Mouse (Mus musculus): ENCODE data around the gene Ints11. TPM values are rescaled to one million over a fixed set of nuclear protein-coding genes. Genes with fewer than 3 reads are reported as not detected.

The Ints11 gene
- 1.9 TPM for polyA plus RNA-seq (2014; fragmentation: Illumina TruSeq; extraction: RNeasy Lipid Tissue Mini Kit (QIAGEN cat#74804); ENCODE audit: low read depth, low replicate concordance)

DNA sequence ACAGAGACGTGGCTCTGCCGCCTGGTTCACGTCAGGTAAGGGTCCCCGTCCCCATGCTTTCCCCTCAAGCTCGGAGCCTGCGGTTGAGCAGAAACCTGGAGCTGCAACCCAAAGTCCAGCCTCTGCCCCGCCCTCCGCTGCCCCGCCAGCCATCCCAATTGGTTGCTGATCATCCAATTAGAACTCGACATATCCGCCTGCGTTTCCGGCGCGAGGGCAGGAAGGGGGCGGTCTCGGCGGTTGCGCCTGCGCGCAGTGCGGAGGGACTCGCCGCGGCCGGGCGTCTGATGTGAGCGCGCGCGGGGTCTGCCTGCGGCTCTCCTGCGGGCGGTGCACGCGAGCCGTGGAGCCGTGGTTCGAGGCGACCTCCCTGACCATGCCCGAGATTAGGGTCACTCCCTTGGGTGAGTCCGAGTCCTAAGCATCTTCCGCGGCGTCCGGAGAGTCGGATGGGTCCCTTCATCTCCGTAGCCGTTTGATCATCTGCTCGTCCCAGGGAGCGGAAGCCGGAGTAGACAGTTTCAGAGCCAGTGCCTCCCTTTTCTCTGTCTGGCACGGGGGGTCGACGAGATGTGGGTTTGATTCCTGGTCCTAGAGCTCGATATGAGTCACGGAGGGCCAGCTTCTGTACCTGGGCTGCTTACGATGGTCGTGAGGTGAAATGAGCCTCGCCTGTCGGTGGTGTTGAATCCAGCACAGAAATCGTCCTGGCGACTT is at the start of gene Ints11, which contains the start of gene Cptp:
TSS of gene Ints11 (plus strand) at position 230 of the 717 bp plus-strand sequence.
TSS of gene Cptp (minus strand) at position 124 of the 717 bp plus-strand sequence.

DNA sequence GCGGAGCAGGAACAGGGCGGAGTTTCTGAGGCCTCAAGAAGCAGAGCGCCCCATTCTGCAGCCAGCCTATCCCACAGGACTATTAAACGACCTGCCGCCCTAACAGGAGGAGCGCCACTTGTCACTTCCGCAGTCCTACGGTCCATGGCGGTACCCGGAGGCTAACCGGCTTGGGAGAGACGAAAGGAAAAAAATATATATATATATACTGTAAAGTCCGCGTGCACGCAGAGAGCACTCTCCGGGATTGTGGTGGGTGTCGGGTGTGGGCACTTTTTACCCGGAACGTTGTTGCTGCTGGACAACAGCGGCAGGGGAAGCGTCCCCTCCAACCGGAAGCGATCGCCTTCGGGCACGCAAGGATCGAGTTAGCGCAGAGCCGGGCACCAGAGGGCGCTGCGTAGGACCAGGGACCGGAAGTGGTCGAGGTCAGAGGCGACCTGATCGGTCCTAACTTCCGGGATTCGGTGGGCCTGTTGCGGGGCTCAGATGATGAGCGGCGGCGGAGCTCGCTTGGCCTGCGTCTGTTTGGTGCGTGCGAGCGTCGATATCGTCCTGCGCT is 38.1 kb upstream of the Ints11 start, which contains the start of gene Aurkaip1:
TSS of gene Aurkaip1 (plus strand) at position 68 of the 562 bp plus-strand sequence.

GRCm38 (mm10) chr4:155839483-155839910 is 29.8 kb upstream of the Ints11 start, which contains the start of gene Mxra8:
Gene Mxra8 (plus strand): TSS chr4:155839680.

GRCm38 (mm10) chr4:155846871-155847578 is 22.3 kb upstream of the Ints11 start, which contains the start of gene Dvl1:
Gene Dvl1 (plus strand): TSS chr4:155847402.

GRCm38 (mm10) chr4:155863001-155863400 is 6.3 kb upstream of the Ints11 start, which contains the start of gene Tas1r3:
Gene Tas1r3 (minus strand): TSS chr4:155863362.

GRCm38 (mm10) chr4:155891551-155892001 is 22.2 kb downstream of the Ints11 start, which contains the start of the genes Pusl1 and Acap3:
Gene Pusl1 (minus strand): TSS chr4:155891781.
Gene Acap3 (plus strand): TSS chr4:155891822.

Other genes starting within 250 kb of the Ints11 start
- 57.7 TPM for gene Cdk11b, start 244.7 kb upstream of the Ints11 start, polyA plus RNA-seq (2014; fragmentation: Illumina TruSeq; extraction: RNeasy Lipid Tissue Mini Kit (QIAGEN cat#74804); ENCODE audit: low read depth, low replicate concordance)
- not detected for gene Gm10563, start 224.1 kb upstream of the Ints11 start, polyA plus RNA-seq (2014; fragmentation: Illumina TruSeq; extraction: RNeasy Lipid Tissue Mini Kit (QIAGEN cat#74804); ENCODE audit: low read depth, low replicate concordance)
- 0.61 TPM for gene Mmp23, start 216.2 kb upstream of the Ints11 start, polyA plus RNA-seq (2014; fragmentation: Illumina TruSeq; extraction: RNeasy Lipid Tissue Mini Kit (QIAGEN cat#74804); ENCODE audit: low read depth, low replicate concordance)
- gene Mib2, start 200.3 kb upstream of the Ints11 start, polyA plus RNA-seq (2014; fragmentation: Illumina TruSeq; extraction: RNeasy Lipid Tissue Mini Kit (QIAGEN cat#74804); ENCODE audit: low read depth, low replicate concordance), result 0.73 TPM
- not detected for gene Fndc10, start 175.2 kb upstream of the Ints11 start, polyA plus RNA-seq (2014; fragmentation: Illumina TruSeq; extraction: RNeasy Lipid Tissue Mini Kit (QIAGEN cat#74804); ENCODE audit: low read depth, low replicate concordance)
- 74.9 TPM for gene Ssu72, start 164.7 kb upstream of the Ints11 start, polyA plus RNA-seq (2014; fragmentation: Illumina TruSeq; extraction: RNeasy Lipid Tissue Mini Kit (QIAGEN cat#74804); ENCODE audit: low read depth, low replicate concordance)
- gene Tmem240, start 134.7 kb upstream of the Ints11 start, polyA plus RNA-seq (2014; fragmentation: Illumina TruSeq; extraction: RNeasy Lipid Tissue Mini Kit (QIAGEN cat#74804); ENCODE audit: low read depth, low replicate concordance), result not detected
- gene Atad3a, start 108.5 kb upstream of the Ints11 start, polyA plus RNA-seq (2014; fragmentation: Illumina TruSeq; extraction: RNeasy Lipid Tissue Mini Kit (QIAGEN cat#74804); ENCODE audit: low read depth, low replicate concordance), result 5.9 TPM
- 3.3 TPM for gene Vwa1, start 94.8 kb upstream of the Ints11 start, polyA plus RNA-seq (2014; fragmentation: Illumina TruSeq; extraction: RNeasy Lipid Tissue Mini Kit (QIAGEN cat#74804); ENCODE audit: low read depth, low replicate concordance)
- gene Tmem88b, start 83.7 kb upstream of the Ints11 start, polyA plus RNA-seq (2014; fragmentation: Illumina TruSeq; extraction: RNeasy Lipid Tissue Mini Kit (QIAGEN cat#74804); ENCODE audit: low read depth, low replicate concordance), result 2.2 TPM
- gene Ankrd65, start 79.1 kb upstream of the Ints11 start, polyA plus RNA-seq (2014; fragmentation: Illumina TruSeq; extraction: RNeasy Lipid Tissue Mini Kit (QIAGEN cat#74804); ENCODE audit: low read depth, low replicate concordance), result not detected
- 87.6 TPM for gene Mrpl20, start 66.7 kb upstream of the Ints11 start, polyA plus RNA-seq (2014; fragmentation: Illumina TruSeq; extraction: RNeasy Lipid Tissue Mini Kit (QIAGEN cat#74804); ENCODE audit: low read depth, low replicate concordance)
- 37.9 TPM for gene Ccnl2, start 57.1 kb upstream of the Ints11 start, polyA plus RNA-seq (2014; fragmentation: Illumina TruSeq; extraction: RNeasy Lipid Tissue Mini Kit (QIAGEN cat#74804); ENCODE audit: low read depth, low replicate concordance)
- gene Aurkaip1, start 38.3 kb upstream of the Ints11 start, polyA plus RNA-seq (2014; fragmentation: Illumina TruSeq; extraction: RNeasy Lipid Tissue Mini Kit (QIAGEN cat#74804); ENCODE audit: low read depth, low replicate concordance), result 6.3 TPM
- gene Mxra8, start 29.9 kb upstream of the Ints11 start, polyA plus RNA-seq (2014; fragmentation: Illumina TruSeq; extraction: RNeasy Lipid Tissue Mini Kit (QIAGEN cat#74804); ENCODE audit: low read depth, low replicate concordance), result 43.1 TPM
- 3.0 TPM for gene Dvl1, start 22.1 kb upstream of the Ints11 start, polyA plus RNA-seq (2014; fragmentation: Illumina TruSeq; extraction: RNeasy Lipid Tissue Mini Kit (QIAGEN cat#74804); ENCODE audit: low read depth, low replicate concordance)
- gene Tas1r3, start 6.2 kb upstream of the Ints11 start, polyA plus RNA-seq (2014; fragmentation: Illumina TruSeq; extraction: RNeasy Lipid Tissue Mini Kit (QIAGEN cat#74804); ENCODE audit: low read depth, low replicate concordance), result not detected
- 6.4 TPM for gene Cptp, start 106 bp upstream of the Ints11 start, polyA plus RNA-seq (2014; fragmentation: Illumina TruSeq; extraction: RNeasy Lipid Tissue Mini Kit (QIAGEN cat#74804); ENCODE audit: low read depth, low replicate concordance)
- 1.4 TPM for gene Pusl1, start 22.2 kb downstream of the Ints11 start, polyA plus RNA-seq (2014; fragmentation: Illumina TruSeq; extraction: RNeasy Lipid Tissue Mini Kit (QIAGEN cat#74804); ENCODE audit: low read depth, low replicate concordance)
- 0.97 TPM for gene Acap3, start 22.3 kb downstream of the Ints11 start, polyA plus RNA-seq (2014; fragmentation: Illumina TruSeq; extraction: RNeasy Lipid Tissue Mini Kit (QIAGEN cat#74804); ENCODE audit: low read depth, low replicate concordance)
- gene Ube2j2, start 74.3 kb downstream of the Ints11 start, polyA plus RNA-seq (2014; fragmentation: Illumina TruSeq; extraction: RNeasy Lipid Tissue Mini Kit (QIAGEN cat#74804); ENCODE audit: low read depth, low replicate concordance), result 50.5 TPM
- 28.0 TPM for gene C1qtnf12, start 92.8 kb downstream of the Ints11 start, polyA plus RNA-seq (2014; fragmentation: Illumina TruSeq; extraction: RNeasy Lipid Tissue Mini Kit (QIAGEN cat#74804); ENCODE audit: low read depth, low replicate concordance)
- gene B3galt6, start 123.1 kb downstream of the Ints11 start, polyA plus RNA-seq (2014; fragmentation: Illumina TruSeq; extraction: RNeasy Lipid Tissue Mini Kit (QIAGEN cat#74804); ENCODE audit: low read depth, low replicate concordance), result 5.6 TPM
- gene Sdf4, start 123.3 kb downstream of the Ints11 start, polyA plus RNA-seq (2014; fragmentation: Illumina TruSeq; extraction: RNeasy Lipid Tissue Mini Kit (QIAGEN cat#74804); ENCODE audit: low read depth, low replicate concordance), result 121 TPM
- not detected for gene Tnfrsf4, start 144.3 kb downstream of the Ints11 start, polyA plus RNA-seq (2014; fragmentation: Illumina TruSeq; extraction: RNeasy Lipid Tissue Mini Kit (QIAGEN cat#74804); ENCODE audit: low read depth, low replicate concordance)
- not detected for gene Tnfrsf18, start 156.6 kb downstream of the Ints11 start, polyA plus RNA-seq (2014; fragmentation: Illumina TruSeq; extraction: RNeasy Lipid Tissue Mini Kit (QIAGEN cat#74804); ENCODE audit: low read depth, low replicate concordance)
- 0.61 TPM for gene Ttll10, start 189.9 kb downstream of the Ints11 start, polyA plus RNA-seq (2014; fragmentation: Illumina TruSeq; extraction: RNeasy Lipid Tissue Mini Kit (QIAGEN cat#74804); ENCODE audit: low read depth, low replicate concordance)
- 1.5 TPM for gene 9430015G10Rik, start 240.4 kb downstream of the Ints11 start, polyA plus RNA-seq (2014; fragmentation: Illumina TruSeq; extraction: RNeasy Lipid Tissue Mini Kit (QIAGEN cat#74804); ENCODE audit: low read depth, low replicate concordance)